Mouse (Mus musculus): Measurements from ENCODE around the gene Cfap43. TPM values are rescaled to one million over a fixed set of nuclear protein-coding genes. Genes with fewer than 3 reads are reported as not detected.

Gene Cfap43
- polyA plus RNA-seq, 1 experiment from 2014 or later, result 0.21 TPM

GRCm38 (mm10) chr19:47903679-47904078 is 15.4 kb downstream of the Cfap43 start:
- no peaks in the 10 kb centered on the region for H3K27me3 ChIP-seq
- ATAC-seq, result no peak
- TF ChIP-seq CTCF (IDR thresholded peaks at IDR 0.05), result no peak
- DNase-seq (ENCODE audit: low read depth, low spot score), result no peak
- CTCF ChIA-PET, result interaction anchor here (1.4 to 2.1 kb wide), 3 partner anchors 10 to 15 kb away, joined by 4 to 7 read pairs (median 6); partner anchors contain the start of genes Cfap43 and Itprip
- POLR2A ChIA-PET, result interaction anchor here (1.3 kb wide), 1 partner anchor 10 kb away, joined by 4 read pairs; no protein-coding TSS in a partner anchor
- in situ Hi-C loops (cut with MboI; ENCODE audit: low pct_unique_long_range_greater_than_20kb), result no loop called here

DNA sequence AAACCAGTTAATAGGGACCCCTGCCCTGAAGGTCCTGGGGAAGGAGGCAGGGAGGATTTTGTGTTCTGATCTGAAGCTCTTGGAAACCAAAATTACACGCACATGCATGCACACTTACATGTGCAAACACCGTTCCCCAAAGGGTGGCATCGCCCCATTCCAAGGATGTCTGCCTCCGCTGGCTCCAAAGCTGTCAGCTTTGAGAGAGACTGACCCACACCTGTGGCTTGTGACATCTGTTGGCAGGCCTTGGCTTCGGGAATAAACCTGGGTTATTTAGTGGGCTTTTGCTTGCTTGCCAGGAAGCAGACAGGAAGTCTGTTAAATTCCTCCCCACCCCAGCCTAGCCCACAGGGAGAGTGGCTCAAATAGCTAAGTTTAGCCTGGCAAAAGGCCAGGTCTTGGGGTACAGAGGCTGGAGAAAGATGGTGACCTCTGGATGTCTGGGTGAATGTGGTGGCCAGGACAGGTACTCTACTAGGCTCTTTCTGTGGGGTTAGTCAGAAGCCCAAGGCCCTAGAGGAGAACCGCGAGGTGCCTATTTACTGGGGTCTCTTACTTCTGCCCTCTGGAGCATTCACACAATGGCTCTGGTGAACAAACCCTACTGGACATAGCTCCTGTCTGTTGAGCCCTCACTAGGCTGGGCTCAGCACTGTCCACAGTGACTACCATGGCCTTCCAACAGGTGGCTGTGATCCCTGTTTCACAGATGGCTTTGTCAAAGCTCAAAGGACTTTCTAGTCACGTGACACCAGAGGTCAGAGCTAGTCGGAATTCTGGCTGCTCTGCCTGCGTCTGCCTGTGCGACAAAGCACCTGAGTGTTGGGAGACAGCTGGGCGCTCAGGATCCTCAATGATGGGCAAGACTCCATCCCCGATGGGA is 16.5 kb downstream of the Cfap43 start:
- ChIA-PET CTCF (interaction anchor here (1.2 to 2.1 kb wide), 7 partner anchors 9 to 27 kb away, joined by 3 to 9 read pairs (median 4); partner anchors contain the start of genes Cfap43 and Itprip), POLR2A (interaction anchor here (1.3 kb wide), 1 partner anchor 9 kb away, joined by 4 read pairs; no protein-coding TSS in a partner anchor)
- no peaks in the 10 kb centered on the region for H3K27me3 ChIP-seq
- ATAC-seq (peak; percentile 70), DNase-seq (ENCODE audit: low read depth, low spot score) (peak; percentile 51)
- TF ChIP-seq CTCF (IDR thresholded peaks at IDR 0.05), result no peak
- in situ Hi-C loops (cut with MboI; ENCODE audit: low pct_unique_long_range_greater_than_20kb), result no loop called here

DNA sequence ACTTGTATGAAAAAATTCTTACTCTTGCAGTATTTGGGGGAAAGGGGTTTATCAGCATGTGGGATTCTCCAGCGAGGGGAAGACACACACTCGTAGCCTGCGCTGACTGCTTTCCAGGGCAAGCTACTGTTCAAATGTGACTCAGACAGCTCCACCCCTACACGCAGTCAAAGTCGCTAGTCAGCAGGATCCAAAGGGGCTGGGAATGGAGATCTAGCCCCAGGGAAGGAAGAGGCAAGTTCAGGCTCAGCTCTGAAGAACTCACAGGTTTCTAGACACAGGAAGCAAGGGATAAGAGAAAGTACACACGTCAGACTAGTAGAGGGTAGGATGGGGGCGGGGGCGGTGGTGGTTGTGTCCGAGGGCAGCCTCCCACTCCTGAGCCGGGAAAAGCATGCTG is 18.5 kb downstream of the Cfap43 start:
- in situ Hi-C loops (cut with MboI; ENCODE audit: low pct_unique_long_range_greater_than_20kb), result no loop called here
- no peak for DNase-seq (ENCODE audit: low read depth, low spot score)
- CTCF ChIA-PET, result interaction anchor here (1.6 to 2.7 kb wide), 2 partner anchors 18 to 30 kb away, joined by 3 to 14 read pairs; no protein-coding TSS in a partner anchor
- TF ChIP-seq CTCF (IDR thresholded peaks at IDR 0.05), result no peak
- ATAC-seq, result no peak
- POLR2A ChIA-PET, result interaction anchor here (0.7 to 0.8 kb wide), 2 partner anchors 11 to 148 kb away, joined by 3 read pairs; no protein-coding TSS in a partner anchor
- no peaks in the 10 kb centered on the region for H3K27me3 ChIP-seq

- no peak for TF ChIP-seq CTCF (IDR thresholded peaks at IDR 0.05)
- ATAC-seq (no peak), DNase-seq (ENCODE audit: low read depth, low spot score) (no peak)
- in situ Hi-C loops (cut with MboI; ENCODE audit: low pct_unique_long_range_greater_than_20kb), result no loop called here
- H3K27me3 ChIP-seq, result no peaks in the 10 kb centered on the region
- ChIA-PET POLR2A (interaction anchor here (0.7 kb wide), 2 partner anchors 24 to 148 kb away, joined by 3 read pairs; no protein-coding TSS in a partner anchor), CTCF (interaction anchor here (1.6 to 2.7 kb wide), 2 partner anchors 17 to 30 kb away, joined by 3 to 14 read pairs; no protein-coding TSS in a partner anchor)
Observed at GRCm38 (mm10) chr19:47900012-47900411, 19.1 kb downstream of the Cfap43 start.

GRCm38 (mm10) chr19:47898472-47899079 is 20.5 kb downstream of the Cfap43 start:
- in situ Hi-C loops (cut with MboI; ENCODE audit: low pct_unique_long_range_greater_than_20kb), result no loop called here
- H3K27me3 ChIP-seq, result no peaks in the 10 kb centered on the region
- ATAC-seq, result no peak
- no peak for DNase-seq (ENCODE audit: low read depth, low spot score)
- POLR2A ChIA-PET, result interaction anchor here (1.1 kb wide), 1 partner anchor 19 kb away, joined by 3 read pairs; no protein-coding TSS in a partner anchor
- TF ChIP-seq CTCF (IDR thresholded peaks at IDR 0.05), result no peak
- CTCF ChIA-PET, result interaction anchor here (1.2 to 2.7 kb wide), 5 partner anchors 13 to 32 kb away, joined by 3 to 14 read pairs (median 4); no protein-coding TSS in a partner anchor

- DNase-seq (ENCODE audit: low read depth, low spot score) (no peak), ATAC-seq (no peak)
- ChIA-PET POLR2A (interaction anchor here (0.5 kb wide), 1 partner anchor 8 kb away, joined by 6 read pairs; no protein-coding TSS in a partner anchor), CTCF (interaction anchor here (1.2 to 1.8 kb wide), 3 partner anchors 10 to 30 kb away, joined by 3 to 8 read pairs (median 7); no protein-coding TSS in a partner anchor)
- in situ Hi-C loops (cut with MboI; ENCODE audit: low pct_unique_long_range_greater_than_20kb), result no loop called here
- H3K27me3 ChIP-seq, result no peaks in the 10 kb centered on the region
- no peak for TF ChIP-seq CTCF (IDR thresholded peaks at IDR 0.05)
Observed at GRCm38 (mm10) chr19:47893092-47893491, 26.0 kb downstream of the Cfap43 start.

DNA sequence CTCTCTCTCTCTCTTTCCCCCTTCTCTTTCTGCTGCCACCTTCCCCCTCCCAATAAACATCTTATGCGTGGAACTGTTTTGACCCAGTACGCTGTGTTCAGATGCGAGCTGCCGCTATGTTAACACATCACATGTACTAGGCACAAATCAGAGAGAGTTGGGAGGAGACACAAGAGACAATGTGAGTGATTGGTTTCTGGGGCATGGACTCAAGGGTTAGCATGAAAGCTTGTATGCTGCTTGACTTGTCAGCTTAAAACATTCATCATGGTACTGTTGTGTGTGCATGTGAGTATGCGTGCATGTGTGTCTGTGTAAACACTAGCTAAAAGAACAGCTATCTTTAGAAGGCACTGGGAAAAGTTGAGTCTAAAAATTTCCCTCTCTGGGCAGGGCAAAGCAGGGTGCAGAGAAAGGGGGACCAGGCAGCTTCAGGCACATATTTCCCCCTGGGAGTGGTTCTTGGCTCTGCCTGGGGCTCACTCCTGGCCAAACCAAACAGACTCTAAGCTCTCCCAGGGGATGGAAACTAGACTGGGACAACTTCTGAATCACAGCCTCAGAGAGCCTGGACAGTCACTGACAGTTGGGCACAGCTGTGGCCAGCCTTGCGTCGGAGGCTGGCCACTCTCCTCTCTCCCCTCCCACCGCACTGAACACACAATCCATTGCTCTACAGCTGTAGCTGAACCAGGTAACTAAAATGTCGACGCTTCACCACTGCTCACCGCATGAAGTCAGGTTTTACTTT is 27.4 kb downstream of the Cfap43 start:
- POLR2A ChIA-PET, result interaction anchor here (0.6 kb wide), 1 partner anchor 39 kb away, joined by 3 read pairs; no protein-coding TSS in a partner anchor
- CTCF ChIA-PET, result interaction anchor here (1.0 to 1.9 kb wide), 3 partner anchors 9 to 27 kb away, joined by 4 to 15 read pairs (median 8); partner anchors contain the start of genes Cfap43 and Itprip
- peak; percentile 80 for ATAC-seq
- peak; percentile 41 for DNase-seq (ENCODE audit: low read depth, low spot score)
- no peak for TF ChIP-seq CTCF (IDR thresholded peaks at IDR 0.05)
- H3K27me3 ChIP-seq, result no peaks in the 10 kb centered on the region
- in situ Hi-C loops (cut with MboI; ENCODE audit: low pct_unique_long_range_greater_than_20kb), result no loop called here

DNA sequence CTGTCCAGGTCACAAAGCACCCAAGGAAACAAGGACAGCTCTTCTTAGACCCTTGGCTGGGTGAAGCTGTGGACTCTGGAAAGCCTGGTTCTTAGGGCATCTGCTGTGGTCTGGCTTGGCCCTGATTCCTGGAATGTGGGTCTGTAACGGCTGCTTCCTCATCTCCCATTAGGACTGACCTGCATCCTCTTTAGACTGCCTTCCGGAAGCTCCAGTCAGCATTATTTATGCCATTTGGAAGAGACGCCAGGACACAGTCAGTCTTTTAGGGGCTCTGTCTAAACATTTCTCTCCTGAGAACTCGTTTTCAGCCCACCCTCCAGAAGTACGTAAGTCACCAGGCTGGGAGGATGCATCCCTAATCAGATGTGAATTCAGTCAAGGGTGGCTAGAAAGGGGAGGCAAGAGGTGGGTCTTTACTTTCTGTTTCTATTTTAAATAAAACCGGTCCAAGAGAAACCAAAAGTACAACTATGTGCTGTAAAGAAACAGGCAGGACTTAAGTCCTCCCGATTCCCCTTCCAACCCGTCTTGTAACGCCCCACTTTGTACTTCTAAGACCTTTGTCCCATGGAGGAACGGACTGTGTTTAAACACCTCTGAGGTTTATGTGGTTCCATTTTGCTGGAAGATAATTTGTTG is 28.5 kb downstream of the Cfap43 start:
- ChIA-PET POLR2A (interaction anchor here (0.6 kb wide), 1 partner anchor 40 kb away, joined by 3 read pairs; no protein-coding TSS in a partner anchor), CTCF (interaction anchor here (1.2 to 2.0 kb wide), 4 partner anchors 8 to 60 kb away, joined by 4 to 15 read pairs (median 9); partner anchors contain the start of genes Cfap43 and Itprip)
- DNase-seq (ENCODE audit: low read depth, low spot score), result no peak

DNA sequence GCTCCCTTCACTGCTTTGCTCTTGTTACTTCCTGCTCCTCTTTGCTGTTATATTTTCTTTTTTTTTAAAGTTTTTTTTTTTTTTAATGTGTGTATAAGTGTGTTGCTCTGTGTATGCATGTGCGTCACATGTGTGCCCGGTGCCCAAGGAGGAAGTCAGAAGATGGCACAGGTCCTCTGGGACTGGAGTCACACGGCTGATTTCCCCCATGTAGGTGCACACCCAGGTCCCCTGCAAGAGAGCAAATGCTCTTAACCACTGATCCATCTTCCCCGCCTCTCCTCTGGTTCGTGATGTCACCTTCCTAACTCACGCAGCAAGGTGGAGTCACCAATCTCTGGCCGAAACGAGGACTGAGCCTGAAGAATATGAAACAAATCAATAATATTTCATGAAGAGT is 31.1 kb downstream of the Cfap43 start:
- in situ Hi-C loops (cut with MboI; ENCODE audit: low pct_unique_long_range_greater_than_20kb), result no loop called here

More for the DNA sequence above, 28.5 kb downstream of the Cfap43 start:
- no peak for TF ChIP-seq CTCF (IDR thresholded peaks at IDR 0.05)
- in situ Hi-C loops (cut with MboI; ENCODE audit: low pct_unique_long_range_greater_than_20kb), result no loop called here
- peak; percentile 15 for ATAC-seq
- no peaks in the 10 kb centered on the region for H3K27me3 ChIP-seq

More for the DNA sequence above, 31.1 kb downstream of the Cfap43 start:
- DNase-seq (ENCODE audit: low read depth, low spot score) (no peak), ATAC-seq (no peak)
- TF ChIP-seq CTCF (IDR thresholded peaks at IDR 0.05), result no peak
- no peaks in the 10 kb centered on the region for H3K27me3 ChIP-seq
- ChIA-PET POLR2A (no interaction called here), CTCF (no interaction called here)
